Mouse (Mus musculus) c-Kit-positive CD71-negative TER-119-negative erythroid progenitor cells, embryonic 14.5 days (primary cell): ENCODE measurements around the gene Uspl1.

Experiments used
- DNase-seq: peaks from one replicate; pipeline ENCODE4 v3.0.0-alpha.2; 2013; ENCODE audit warnings: low read depth

Gene Uspl1

DNA sequence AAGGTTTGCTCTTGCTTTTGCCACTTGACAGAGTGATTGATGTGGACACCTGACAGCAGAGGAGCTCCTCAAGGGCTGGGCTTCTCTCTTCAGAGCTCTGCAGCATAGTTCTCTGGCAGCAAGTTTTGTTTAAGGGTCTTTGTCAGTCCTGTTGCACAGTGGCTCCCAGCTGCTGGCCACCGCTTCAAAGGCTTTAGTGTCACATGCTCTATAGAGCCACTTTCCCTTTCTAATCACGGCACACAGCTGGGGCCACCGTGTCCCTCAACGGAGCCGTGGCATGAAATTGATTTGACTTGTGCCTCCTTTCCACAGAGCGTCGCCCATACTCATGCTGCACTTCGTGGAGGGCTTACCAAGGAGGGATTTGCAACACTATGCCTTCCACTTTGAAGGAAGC, 25.2 kb downstream of the Uspl1 start:
- DNase-seq: no peak

DNA sequence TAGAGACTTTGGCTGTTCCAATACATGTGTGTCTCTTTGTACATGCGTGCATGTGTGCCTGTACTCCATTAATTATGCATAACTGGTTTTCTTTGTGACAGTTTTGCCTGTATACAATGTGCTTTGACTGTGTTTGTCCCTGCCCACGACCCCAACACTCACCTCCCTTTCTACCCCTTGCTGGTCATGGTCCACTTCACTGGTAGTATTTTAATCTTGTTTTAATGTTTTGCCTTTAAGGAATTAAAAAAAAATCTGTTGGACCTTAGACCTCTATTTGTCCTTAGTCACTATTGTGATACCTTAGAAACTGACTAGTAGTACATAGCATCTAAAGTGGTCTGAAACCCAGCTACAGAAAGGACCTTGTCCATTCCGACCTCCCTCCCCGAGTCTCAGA, 26.9 kb downstream of the Uspl1 start:
- no peak for DNase-seq

DNA sequence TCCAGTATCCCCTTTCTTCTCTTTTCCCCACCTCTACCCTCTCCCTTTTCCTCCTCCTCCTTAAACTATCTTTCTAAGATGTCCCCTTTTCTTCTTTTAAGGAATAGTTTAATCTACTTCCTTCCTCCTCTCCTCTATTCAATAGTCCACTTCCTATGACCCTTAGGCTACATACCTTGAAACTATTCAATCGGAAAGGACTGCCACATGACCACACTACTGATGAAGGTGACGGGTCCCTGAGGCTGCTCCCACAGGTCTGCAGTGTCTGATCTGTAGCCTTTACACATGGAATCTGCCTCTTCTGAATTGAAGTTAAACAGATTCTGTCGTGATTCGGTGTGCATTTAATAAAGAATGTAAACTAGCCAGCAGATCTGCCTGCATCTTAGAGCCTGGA, 28.7 kb downstream of the Uspl1 start:
- DNase-seq: no peak

DNA sequence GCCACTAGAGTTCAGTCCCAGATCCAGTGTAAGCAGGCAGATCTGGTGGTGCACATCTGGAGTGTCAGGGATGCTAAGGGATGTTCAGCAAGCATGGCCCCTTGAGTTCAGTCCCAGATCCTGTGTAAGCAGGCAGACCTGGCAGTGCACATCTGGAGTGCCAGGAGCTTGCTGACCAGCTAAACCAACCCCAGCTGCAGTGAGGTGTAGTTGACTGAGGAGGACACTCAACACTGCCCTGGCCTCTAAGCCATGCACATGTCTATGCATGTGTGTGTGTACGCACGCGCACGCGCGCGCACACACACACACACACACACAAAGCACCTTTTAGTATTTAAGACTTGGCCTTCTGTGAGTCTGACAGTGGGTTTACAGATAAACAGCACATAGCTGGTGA, 31.4 kb downstream of the Uspl1 start:
- DNase-seq: no peak

DNA sequence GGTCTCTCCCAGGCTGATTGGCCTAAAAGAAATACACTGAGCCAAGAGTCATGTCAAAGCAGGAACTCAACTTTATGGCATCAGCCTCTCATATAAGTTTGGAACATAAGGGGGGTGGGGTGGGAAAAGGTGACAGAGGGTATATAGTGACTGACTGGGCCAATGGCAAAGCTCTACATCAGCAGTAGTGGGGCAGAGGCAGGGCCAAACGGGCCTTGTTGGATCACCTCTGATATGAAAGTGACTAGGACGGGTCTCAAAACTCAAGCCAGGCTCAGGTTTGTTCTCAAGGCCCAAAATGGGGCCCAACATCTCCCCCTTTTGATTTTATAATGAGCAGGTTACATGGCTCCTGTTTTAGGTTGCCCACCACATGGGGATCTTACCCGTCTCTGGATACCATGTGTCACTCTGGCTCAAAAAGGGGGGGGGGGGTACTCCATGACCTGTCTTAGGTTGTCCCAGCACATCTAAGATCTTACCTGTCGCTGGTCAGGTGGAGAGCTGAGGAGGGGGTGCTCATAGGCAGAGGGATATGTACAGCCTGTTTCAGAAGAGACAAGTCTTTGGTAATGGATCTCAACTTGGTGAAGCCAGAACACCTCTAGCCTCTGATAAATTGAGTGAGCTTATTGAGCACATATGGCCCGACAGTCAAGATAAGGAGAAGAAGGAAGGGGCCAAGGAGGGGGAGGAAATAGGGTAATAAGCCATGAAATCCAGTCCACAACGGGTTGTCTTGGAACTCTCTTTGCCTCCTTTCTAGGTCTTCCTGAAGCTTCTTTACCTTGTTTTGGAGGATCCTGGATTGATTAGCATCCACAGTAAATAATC, 33.6 kb downstream of the Uspl1 start:
- no peak for DNase-seq

DNA sequence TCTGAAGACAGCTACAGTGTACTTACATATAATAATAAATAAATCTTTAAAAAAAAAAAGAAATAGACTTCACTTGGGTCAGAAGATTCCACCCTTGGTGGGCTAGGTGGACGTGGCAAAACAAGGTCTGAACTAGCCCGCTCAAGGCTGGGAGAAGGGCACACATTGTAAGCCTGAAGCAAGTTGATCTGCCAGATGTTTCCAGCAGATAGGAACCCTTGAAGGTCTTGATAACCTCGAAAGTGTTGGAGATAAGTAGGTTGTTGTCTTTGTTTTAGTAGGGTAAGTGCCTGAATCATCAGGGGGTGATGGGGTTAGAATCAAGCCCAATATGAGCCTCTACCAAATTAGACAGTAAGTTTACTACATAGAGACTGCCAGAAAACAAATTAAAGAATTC, 35.3 kb downstream of the Uspl1 start:
- peak; percentile 22 for DNase-seq

DNA sequence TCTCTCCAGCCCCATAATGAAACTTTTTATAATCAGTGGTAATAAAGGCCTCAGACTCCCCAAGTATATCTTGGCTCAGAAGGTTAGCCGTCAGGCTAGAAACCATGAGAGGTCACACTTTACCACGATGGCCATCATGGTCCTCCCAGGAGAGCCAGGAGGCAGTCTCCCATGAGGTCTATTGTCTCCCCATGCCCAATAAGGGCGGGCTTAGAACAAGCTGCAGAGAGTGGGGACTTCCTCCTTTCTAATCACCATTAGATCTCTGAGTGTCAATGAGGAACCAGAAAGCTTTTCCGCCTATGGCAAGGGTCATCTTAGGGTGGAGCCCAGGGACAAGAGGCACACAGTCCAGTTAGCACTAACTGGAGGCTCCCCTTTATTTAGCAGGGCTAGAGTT, 37.2 kb downstream of the Uspl1 start:
- no peak for DNase-seq

DNA sequence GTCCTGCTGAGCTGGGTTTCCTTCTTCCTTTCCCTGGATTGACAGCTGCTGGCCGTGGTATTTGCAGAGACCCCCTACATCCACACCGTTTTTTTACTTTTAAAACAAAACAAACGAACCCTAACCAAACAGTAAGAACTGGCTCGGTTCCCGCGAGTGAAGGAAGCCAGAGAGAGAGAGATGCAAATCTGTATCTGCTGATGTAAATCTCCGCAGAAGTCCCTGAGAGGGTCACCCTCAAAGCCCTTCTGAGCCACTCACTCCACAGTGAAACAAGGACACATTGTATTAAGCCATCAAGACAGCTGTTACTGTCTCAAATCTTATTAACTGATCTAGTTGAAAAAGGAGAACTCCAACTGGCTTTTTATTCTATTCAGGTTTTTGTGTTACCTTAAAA, 40.5 kb downstream of the Uspl1 start:
- DNase-seq: no peak

DNA sequence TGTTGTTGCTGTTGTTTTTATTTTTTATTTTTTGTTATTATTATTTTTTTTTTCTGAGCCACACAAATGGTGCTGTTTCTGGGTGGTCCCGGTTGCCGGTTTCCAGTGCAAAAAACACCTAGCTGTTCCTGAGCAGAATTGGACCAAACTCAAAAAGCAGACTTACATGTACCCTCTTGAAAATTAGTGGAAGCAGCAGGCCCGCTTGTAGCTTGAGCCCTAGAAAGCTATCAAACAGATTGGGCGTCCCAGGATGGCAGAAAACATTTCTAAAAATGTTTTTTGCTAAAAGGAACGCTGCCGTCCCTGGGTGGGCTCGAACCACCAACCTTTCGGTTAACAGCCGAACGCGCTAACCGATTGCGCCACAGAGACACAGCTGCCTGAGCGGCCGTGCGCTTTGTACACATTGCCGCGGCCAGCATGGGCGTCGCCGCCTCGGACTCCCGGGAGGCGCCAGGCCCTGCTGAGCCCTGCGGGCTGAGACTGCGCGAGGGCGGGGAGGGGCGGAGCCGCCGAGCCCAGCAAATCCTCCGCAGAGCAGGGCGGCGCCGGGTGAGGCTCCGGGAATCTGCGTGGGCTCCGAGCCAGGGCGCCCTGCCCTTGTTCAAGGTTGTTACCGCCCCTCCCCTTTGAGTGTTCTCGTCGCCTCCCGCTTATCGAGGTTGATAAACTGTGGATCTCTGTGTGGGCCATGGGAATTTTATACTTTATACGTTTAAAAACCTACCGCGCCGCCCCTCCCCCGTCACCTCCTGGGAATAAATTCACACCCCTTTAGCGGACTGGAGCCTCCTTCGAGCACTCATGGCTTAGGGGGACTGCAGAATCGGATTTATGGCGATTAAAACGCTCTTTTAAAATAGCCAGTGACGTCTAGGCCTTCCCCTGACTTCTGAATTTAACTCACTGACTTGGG, 44.8 kb downstream of the Uspl1 start:
- peak; percentile 93 for DNase-seq

DNA sequence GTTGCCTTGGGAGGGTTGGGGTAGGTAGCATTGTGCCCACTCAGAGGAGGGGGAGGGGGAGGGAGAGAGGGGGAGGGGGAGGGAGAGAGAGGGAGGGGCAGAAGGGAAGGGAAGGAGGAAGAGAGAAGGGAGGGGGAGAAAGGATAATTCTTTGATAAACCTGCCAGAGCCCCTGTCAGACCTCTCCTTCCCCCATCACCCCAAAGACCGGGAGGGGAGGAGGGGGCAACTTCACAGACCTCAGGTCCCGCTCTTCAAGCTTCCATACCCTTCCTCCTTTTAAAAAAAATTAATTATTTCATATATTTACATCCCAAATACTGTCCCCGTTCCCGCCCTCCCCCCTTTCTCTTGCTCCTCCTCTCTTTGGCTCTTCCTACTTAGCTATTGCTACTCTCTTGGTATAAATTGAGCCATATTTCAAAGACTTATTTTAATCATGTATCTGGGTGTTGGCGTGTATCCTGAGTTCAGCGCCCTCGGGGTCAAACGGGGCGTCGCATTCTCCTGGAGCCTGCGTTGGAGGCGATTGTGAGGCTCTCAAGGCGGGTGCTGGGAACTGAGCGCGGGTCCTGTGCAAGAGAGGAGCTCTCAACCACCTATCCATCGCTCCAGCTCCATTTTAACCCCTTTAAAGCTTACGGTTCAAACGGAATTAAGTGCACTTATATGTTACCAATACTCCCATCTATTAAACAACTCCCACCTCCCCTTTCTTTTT, 45.6 kb downstream of the Uspl1 start:
- DNase-seq: no peak

DNA sequence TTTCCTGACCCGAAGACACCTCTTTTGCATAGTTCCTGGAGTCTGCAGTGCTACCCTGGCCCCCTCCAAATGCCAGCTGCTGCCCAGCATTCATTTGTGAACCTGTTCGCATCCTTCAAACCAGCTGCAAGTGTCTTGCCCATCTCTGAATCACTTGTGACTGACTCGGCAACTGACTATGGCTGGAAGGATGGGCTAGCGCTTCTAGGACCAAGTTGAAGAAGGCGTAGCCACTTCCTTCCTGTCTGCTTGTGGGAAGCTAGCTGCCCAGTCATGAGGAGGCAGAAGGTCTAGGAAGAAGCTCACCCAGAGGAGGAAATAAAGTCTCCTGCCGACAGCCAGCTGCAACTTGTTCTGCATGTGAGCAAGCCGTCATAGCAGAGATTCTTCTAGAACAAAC, 50.9 kb downstream of the Uspl1 start:
- no peak for DNase-seq

DNA sequence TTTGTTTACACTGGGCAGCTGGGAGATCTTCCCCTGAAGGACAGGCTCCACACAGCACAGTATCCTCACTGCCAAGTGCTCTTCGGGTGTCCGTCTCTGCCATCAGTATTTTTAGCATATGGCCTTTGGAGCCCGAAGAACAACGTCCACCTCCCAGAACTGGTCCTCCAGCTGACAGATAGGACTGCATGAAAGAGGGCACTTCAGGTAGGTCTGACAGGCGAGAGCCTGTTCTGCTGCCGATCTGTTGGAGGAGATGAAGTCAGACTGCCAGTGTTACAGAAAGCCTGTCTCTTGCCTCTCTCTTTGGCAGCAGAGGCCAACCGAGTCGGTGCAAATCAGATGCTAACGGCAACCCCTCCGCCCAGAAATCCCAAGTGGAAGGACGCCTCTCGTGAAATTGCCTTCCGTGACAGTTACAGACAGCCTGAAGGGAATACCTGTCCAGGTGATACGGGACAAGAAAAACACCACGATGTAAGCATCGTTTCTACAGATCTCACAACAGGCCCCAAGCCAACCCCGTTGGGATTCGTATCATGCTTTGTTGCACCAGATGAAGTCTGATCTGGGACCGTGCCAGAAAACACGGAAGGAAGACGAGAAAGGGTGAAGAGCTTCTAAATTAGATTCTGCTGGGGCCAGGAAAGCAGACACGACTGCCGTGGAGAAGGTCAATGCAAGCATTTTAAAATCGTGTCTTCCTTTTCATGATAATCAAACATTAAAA, 53.2 kb downstream of the Uspl1 start:
- DNase-seq: no peak

DNA sequence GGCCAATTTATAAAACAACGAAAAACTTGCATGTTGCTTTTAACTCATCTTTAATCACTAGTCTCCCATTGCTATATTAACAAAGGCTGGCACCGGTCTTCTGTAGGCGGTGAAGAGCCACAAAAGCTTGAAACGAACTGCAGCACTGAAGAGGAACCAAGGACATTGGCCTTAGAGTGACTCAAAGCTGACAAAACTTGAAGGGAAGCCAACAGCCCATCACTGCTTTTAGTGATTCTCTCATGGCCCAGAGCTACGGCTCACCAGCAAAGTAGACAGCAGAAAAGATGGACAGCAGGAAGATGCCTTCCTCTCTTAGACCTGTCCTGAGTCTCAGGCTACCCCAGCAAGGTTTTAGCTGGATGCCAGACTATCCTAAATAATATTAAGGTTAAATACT, 58.3 kb downstream of the Uspl1 start:
- DNase-seq: no peak

DNA sequence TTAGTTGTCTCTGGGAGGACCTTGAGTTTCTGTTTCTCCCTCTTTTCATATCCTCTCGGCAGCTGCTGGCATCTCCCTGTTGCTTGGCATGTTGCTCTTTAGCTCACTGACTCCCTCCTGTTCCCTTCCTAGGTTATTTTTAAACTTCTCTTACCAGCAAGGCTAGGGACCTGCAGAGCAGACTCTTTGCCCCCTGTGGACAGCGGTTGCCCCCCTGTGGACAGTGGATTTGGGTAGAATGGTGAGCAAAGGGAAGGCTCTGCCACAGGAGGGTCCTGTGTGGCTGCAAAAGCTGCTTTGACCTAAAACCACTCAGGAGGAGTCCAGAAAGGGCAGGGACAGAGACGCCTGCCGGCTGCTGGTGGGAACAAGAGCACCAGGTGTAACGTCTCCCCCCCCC, 58.9 kb downstream of the Uspl1 start:
- no peak for DNase-seq

DNA sequence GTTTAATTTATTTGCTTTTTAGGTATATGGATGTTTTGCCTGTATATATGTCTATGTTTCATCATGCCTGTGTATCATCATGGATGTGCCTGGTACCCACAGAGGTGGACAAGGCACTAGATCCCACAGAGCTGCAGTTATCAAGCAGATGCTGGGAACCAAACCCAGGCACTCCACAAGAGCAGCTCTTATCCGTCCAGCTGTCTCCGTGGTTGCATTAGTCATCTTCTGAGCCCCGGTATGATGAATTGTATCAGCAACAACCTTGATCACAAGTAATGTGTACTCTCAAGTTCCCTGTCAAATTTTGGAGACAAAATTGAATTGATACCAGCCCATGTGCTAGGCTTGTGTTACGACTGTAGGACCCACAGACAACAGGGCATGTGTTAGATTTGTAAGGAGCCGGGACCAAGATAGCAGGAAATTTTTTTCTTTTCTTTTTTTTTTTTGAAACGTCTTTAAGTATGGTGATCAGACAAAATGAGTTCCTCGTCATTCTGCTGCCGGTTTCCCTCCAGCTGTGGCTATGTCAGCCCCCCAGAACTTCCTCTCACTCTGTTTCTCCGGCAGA, 61.3 kb downstream of the Uspl1 start:
- peak; percentile 56 for DNase-seq

DNA sequence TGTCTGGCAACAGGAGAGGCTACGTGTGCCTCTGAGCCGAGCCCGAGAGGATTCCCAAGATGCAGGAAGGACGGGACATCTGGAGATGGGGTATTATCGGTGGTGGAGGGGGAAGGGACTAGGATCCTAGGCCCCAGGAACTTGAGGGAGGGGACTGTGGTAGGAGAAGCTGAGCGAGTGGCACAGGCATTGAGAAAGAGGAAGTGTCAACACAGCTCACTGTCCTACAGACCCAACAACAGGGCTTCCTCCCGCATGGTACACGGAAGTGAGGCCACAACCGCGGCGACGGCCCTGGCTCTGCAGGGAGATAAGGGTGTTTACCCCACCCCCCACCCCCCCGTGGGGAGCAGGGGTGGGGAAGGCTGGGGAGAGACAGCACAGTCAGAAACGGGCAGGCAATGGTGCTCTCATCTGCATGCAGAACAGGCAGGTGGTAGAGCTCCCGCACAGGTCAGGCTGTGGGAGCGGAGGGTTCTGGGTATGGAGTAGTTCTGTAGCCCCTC, 61.9 kb downstream of the Uspl1 start:
- DNase-seq: peak; percentile 89

DNA sequence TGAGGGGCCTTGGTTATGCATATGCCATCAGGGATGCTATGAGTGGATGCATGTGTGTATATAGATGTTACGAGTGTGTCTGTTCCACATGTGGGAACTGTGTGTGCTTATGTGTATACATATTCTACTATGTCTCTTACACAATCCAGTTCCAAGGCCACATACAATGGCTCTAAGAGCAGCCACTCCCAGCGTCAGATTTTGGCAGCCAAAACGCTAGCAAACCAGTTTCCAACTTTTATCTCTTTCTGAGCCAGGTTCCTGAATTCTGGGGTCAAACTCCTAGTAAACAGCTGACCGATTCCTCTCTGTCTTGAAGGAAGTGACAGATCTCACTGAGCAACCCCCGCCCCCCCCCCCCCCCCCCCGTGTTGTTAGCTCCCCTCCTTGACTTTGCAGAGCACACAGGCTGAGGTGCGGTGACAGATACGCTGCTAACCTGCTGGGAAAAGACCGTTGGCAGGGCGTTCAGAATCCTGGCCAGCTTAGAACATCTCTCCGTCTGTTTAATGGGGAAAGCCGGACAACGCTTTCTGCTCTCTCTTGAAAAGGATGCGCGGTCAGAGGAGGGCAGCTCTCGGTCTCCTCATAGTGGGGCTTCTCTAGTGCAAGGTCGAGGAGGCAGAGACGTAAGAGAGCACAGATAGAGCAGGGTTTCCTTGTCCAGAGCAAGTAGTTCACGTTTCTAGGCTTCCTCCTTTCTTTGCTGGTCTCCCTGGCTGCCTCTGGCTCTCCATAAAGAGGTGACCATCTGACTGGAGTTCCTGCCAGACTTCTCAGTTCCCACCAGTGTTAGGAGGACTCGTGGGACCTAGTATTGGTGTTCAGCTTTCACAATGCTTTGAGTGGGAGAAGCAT, 63.1 kb downstream of the Uspl1 start:
- DNase-seq: no peak

DNA sequence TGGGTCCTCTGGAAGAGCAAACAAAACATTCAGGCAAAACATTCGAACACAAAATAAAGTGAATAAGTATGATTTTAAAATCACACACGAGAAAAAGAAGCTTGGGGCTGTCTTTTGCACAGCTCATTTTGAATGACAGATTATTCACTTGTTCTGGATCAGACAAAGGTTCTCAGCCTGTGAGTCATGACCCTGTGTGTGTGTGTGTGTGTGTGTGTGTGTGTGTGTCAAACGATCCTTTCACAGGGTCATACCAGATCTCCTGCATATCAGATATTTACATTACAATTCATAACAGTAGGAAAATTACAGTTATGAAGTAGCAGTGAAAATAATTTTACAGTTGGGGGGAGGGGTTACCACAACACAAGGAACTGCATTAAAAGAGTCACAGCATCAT, 68.2 kb downstream of the Uspl1 start:
- DNase-seq: no peak

DNA sequence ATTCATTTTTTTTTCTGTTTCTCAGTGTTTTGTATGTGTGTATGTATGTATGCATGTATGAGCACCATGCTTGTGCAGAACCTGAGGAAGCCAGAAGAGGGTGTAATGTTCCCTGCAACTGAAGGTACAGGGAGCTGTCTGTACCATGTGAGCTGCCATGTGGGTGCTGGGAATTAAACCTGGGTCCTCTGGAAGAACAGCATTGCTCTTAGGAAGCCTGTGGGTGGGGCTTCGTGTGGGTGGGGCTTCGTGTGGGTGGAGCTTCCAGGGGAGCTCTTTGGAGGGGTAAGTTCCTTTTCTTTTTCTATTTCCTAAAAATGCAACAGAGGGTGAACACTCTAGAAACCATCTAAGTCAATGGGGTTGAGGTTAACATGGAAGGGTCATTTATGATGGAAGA, 69.3 kb downstream of the Uspl1 start:
- no peak for DNase-seq

DNA sequence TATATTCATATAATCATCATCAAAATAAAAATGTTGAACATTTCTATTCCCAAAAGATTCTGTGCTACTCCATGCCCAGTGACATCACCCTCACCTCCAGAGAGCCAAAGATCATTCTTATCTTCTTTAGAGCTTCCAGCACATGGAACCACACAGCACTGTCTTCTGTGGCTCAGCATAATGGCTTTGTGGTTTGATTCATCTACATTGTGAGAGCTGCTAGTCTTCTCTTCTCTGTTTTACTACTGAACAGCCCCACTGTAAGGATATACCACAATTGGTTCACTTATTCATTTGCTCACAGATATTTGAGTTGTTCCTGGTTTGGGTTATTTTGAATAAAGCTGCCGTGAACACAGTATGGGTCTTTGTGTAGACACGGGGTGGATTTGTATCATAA, 71.4 kb downstream of the Uspl1 start:
- DNase-seq: no peak
